In genomic region chr6:113095547-113095946, GRCm38 (mm10) we compare ENCODE assay signal across 18 mouse cellular contexts. TPM values are rescaled to one million over a fixed set of nuclear protein-coding genes. Genes with fewer than 3 reads are reported as not detected.
DNase-seq lines count a peak whose midpoint lies in the region; TF ChIP-seq lines count a peak whose summit lies in the region.
"Had no signal": no experiment of that assay in that cellular context is flagged by ENCODE, and none has a peak within 500 bp of the region (broad histone marks: within the 10 kb centered on the region; RNA-seq: fewer than 3 reads in every experiment).

No protein-coding gene starts in this region.

- dilution Hi-C loops in CH12.LX (cut with MboI; ENCODE audit: extremely low pct_ligation_motif_present, extremely low pct_unique_long_range_greater_than_20kb, low sequenced_read_pairs): no loop called here

- no peak for TF ChIP-seq EP300 in CH12.LX (IDR thresholded peaks at IDR 0.05; ENCODE audit: low read length)
- TF ChIP-seq EP300 in MEL (IDR thresholded peaks at IDR 0.05; ENCODE audit: low read depth in 1 of 2, low read length in 2 of 2): no peak

- H3K79me2 ChIP-seq in CH12.LX (replicated peaks; ENCODE audit: control insufficient read depth, extremely low read depth, insufficient read depth, poor library complexity, severe bottlenecking) (peaks cover 64% of the 10 kb centered on the region), MEL (ENCODE audit: control insufficient read depth, insufficient read depth, low read length, poor library complexity) (peaks cover 43% of the 10 kb centered on the region)

- intact Hi-C loops in left cerebral cortex, postnatal 10 days (cut with DNase I): no loop called here

- no peak for TF ChIP-seq POLR2A in CH12.LX (IDR thresholded peaks at IDR 0.05; ENCODE audit: low read depth, low read length)
- no peak for TF ChIP-seq POLR2A in MEL (IDR thresholded peaks at IDR 0.05; ENCODE audit: control insufficient read depth in 1 of 2, insufficient read depth in 1 of 2, low read depth in 1 of 2, low read length in 2 of 2, poor library complexity in 1 of 2)

- H3K9ac ChIP-seq in CH12.LX (ENCODE audit: insufficient read depth, low read depth) (no peak overlapping the region), MEL (ENCODE audit: control insufficient read depth, low read depth, low read length, poor library complexity, severe bottlenecking) (no peak overlapping the region)

- in situ Hi-C loops in CH12.LX (cut with MboI; ENCODE audit: low pct_ligation_motif_present, low pct_unique_long_range_greater_than_20kb, low sequenced_read_pairs): no loop called here

- H3K9me3 ChIP-seq in CH12.LX (replicated peaks; ENCODE audit: low read length): no peaks in the 10 kb centered on the region
- no peaks in the 10 kb centered on the region for H3K9me3 ChIP-seq in MEL (replicated peaks; ENCODE audit: insufficient read depth, low read length)
- H3K9me3 ChIP-seq: G1E had no signal

- H3K4me3 ChIP-seq in CH12.LX (replicated peaks in 1 of 3; ENCODE audit: low read depth in 2 of 3, low read length in 2 of 3, poor library complexity in 1 of 3): no peak overlapping the region
- no peak overlapping the region for H3K4me3 ChIP-seq in MEL (ENCODE audit: control insufficient read depth in 1 of 2, insufficient read depth in 1 of 2, low read depth in 2 of 2, low read length in 2 of 2)

- TF ChIP-seq RAD21 in CH12.LX (IDR thresholded peaks at IDR 0.05; ENCODE audit: low read depth, low read length) (no peak), MEL (IDR thresholded peaks at IDR 0.05; ENCODE audit: low read depth, low read length) (no peak)

- no peak for TF ChIP-seq CTCF in CH12.LX (conservative IDR thresholded peaks at IDR 0.05 in 1 of 2, IDR thresholded peaks at IDR 0.05 in 1 of 2; ENCODE audit: low read depth in 2 of 2, low read length in 2 of 2)
- TF ChIP-seq CTCF in MEL (IDR thresholded peaks at IDR 0.05 in 2 of 3, conservative IDR thresholded peaks at IDR 0.05 in 1 of 3; ENCODE audit: control insufficient read depth in 1 of 3, insufficient read depth in 1 of 3, low read depth in 2 of 3, low read length in 3 of 3, poor library complexity in 1 of 3, severe bottlenecking in 1 of 3): no peak

- H3K27me3 ChIP-seq in CH12.LX (replicated peaks): no peaks in the 10 kb centered on the region
- no peaks in the 10 kb centered on the region for H3K27me3 ChIP-seq in MEL (ENCODE audit: control insufficient read depth in 1 of 2, insufficient read depth in 2 of 2, low read length in 2 of 2)
- H3K27me3 ChIP-seq: Patski had no signal

- no peak for DNase-seq in CH12.LX (ENCODE audit: extremely low read depth)
- DNase-seq in MEL (ENCODE audit: low read depth, low spot score): no peak
- no peak for DNase-seq in left cerebral cortex, postnatal 10 days (ENCODE audit: extremely low spot score in 1 of 2, low spot score in 2 of 2)
- DNase-seq in thymus, postnatal 4 days: no peak
- DNase-seq: adrenal gland, adult 2 months; adrenal gland, adult 8-10 months; adrenal gland, postnatal 10 days; adrenal gland, postnatal 14 days; adrenal gland, postnatal 25 days; adrenal gland, postnatal 36 days; B cell, adult 2 months; cerebellum, adult 11 months; cerebellum, adult 11-12 months; cerebellum, adult 18-20 months; cerebellum, adult 2 months; cerebellum, adult 8-10 months had no signal

- H3K4me1 ChIP-seq in CH12.LX (ENCODE audit: control insufficient read depth in 1 of 2, insufficient read depth in 2 of 2): peaks cover 0 to 67% of the 10 kb centered on the region in 2 experiments; a peak in 2 of 4 replicates
- peaks cover 5 to 32% of the 10 kb centered on the region in 2 experiments for H3K4me1 ChIP-seq in MEL (ENCODE audit: control insufficient read depth in 1 of 2, insufficient read depth in 2 of 2, low read length in 2 of 2)

- no peak overlapping the region; the same call in 1 of the 2 replicates for H3K4me2 ChIP-seq in CH12.LX (ENCODE audit: insufficient read depth, low read depth, poor library complexity, severe bottlenecking)

- H3K36me3 ChIP-seq in CH12.LX (replicated peaks in 1 of 2; ENCODE audit: control insufficient read depth in 1 of 2, insufficient read depth in 1 of 2, low read length in 1 of 2) (peaks cover 0 to 7% of the 10 kb centered on the region in 2 experiments), MEL (ENCODE audit: control insufficient read depth in 1 of 2, insufficient read depth in 2 of 2, low read length in 2 of 2) (peaks cover 16 to 49% of the 10 kb centered on the region in 2 experiments)

- H3K27ac ChIP-seq in CH12.LX (ENCODE audit: insufficient read depth, low read depth) (no peak overlapping the region), MEL (ENCODE audit: control insufficient read depth, low read depth, low read length) (no peak overlapping the region)

TF ChIP-seq in CH12.LX, 34 proteins besides CTCF, POLR2A, EP300 and RAD21:
- TF ChIP-seq CHD1 (IDR thresholded peaks at IDR 0.05; ENCODE audit: low read depth, low read length): 0 out of 2 replicates have a peak, but pooled peaks have one; percentile 5
- no peak for TF ChIP-seq RCOR1 (conservative IDR thresholded peaks at IDR 0.05; ENCODE audit: low read depth, low read length)
- TF ChIP-seq ZMIZ1 (IDR thresholded peaks at IDR 0.05; ENCODE audit: low read depth, low read length): no peak
- no peak for TF ChIP-seq MXI1 (IDR thresholded peaks at IDR 0.05; ENCODE audit: low read depth, low read length)
- peak; percentile 37; the same call in 1 of the 2 replicates for TF ChIP-seq ZNF384 (IDR thresholded peaks at IDR 0.05; ENCODE audit: low read depth, low read length)
- TF ChIP-seq SIN3A (IDR thresholded peaks at IDR 0.05; ENCODE audit: low read length): no peak
- TF ChIP-seq BHLHE40 (IDR thresholded peaks at IDR 0.05; ENCODE audit: low read depth, low read length): no peak
- no peak for TF ChIP-seq E2F4 (IDR thresholded peaks at IDR 0.05; ENCODE audit: insufficient replicate concordance, low read depth, low read length)
- no peak for TF ChIP-seq JUND (conservative IDR thresholded peaks at IDR 0.05; ENCODE audit: low read depth, low read length)

TF ChIP-seq in MEL, 35 proteins besides CTCF, POLR2A, EP300 and RAD21:
- TF ChIP-seq HCFC1 (IDR thresholded peaks at IDR 0.05; ENCODE audit: low read depth, low read length): no peak
- TF ChIP-seq USF1 (IDR thresholded peaks at IDR 0.05; ENCODE audit: low read depth, low read length): no peak
- TF ChIP-seq ZNF384 (IDR thresholded peaks at IDR 0.05; ENCODE audit: low read depth, low read length): peak; percentile 94
- TF ChIP-seq ETS1 (IDR thresholded peaks at IDR 0.05; ENCODE audit: low read depth, low read length): no peak
- no peak for TF ChIP-seq USF2 (IDR thresholded peaks at IDR 0.05; ENCODE audit: borderline replicate concordance in 1 of 2, insufficient read depth in 1 of 2, low read depth in 1 of 2, low read length in 2 of 2)
- peak; percentile 32; the same call in 1 of the 2 replicates for TF ChIP-seq GATA1 (IDR thresholded peaks at IDR 0.05; ENCODE audit: low read depth, low read length)
- TF ChIP-seq E2F4 (IDR thresholded peaks at IDR 0.05; ENCODE audit: borderline replicate concordance, low read depth, low read length): no peak
- no peak for TF ChIP-seq UBTF (IDR thresholded peaks at IDR 0.05; ENCODE audit: borderline replicate concordance, insufficient read depth, low read depth, low read length)
- TF ChIP-seq BHLHE40 (IDR thresholded peaks at IDR 0.05; ENCODE audit: borderline replicate concordance, low read depth, low read length): no peak
- no peak for TF ChIP-seq MAX (IDR thresholded peaks at IDR 0.05; ENCODE audit: low read length)
- no peak for TF ChIP-seq GABPA (IDR thresholded peaks at IDR 0.05; ENCODE audit: low read depth, low read length)
- TF ChIP-seq MXI1 (IDR thresholded peaks at IDR 0.05; ENCODE audit: low read depth, low read length): no peak
- no peak for TF ChIP-seq CHD2 (IDR thresholded peaks at IDR 0.05; ENCODE audit: low read length)

RNA-seq across cellular contexts. Expression of gene Setd5, which starts 18.4 kb away (rescaled TPM):
- 56.8 and 57.7 TPM in 2 replicates for total RNA-seq in CH12.LX (2012; rRNA removed)
- 59.6 and 67.4 TPM in 2 replicates for total RNA-seq in CH12.LX (2014; rRNA removed)
- 72.1 and 80.4 TPM in 2 replicates for polyA plus RNA-seq in CH12.LX (2012; ENCODE audit: insufficient read length, low read depth)
- 43.5 and 50.4 TPM in 2 replicates for total RNA-seq in MEL (2012; rRNA removed)
- polyA plus RNA-seq in MEL (2012; ENCODE audit: insufficient read depth in 1 of 2, insufficient read length in 2 of 2, low read depth in 1 of 2, low replicate concordance in 2 of 2, missing spikeins in 1 of 2): 100 to 1,000 TPM in 1 of 2 experiments, 10 to 100 TPM in 1; 80.2 to 185 TPM
- 100 to 1,000 TPM; 133 to 135 TPM for total RNA-seq in left cerebral cortex, postnatal 10 days (2021)

RNA-seq across cellular contexts. Expression of gene Thumpd3, which starts 49.5 kb away (rescaled TPM):
- total RNA-seq in CH12.LX (2012; rRNA removed) (37.1 and 43.4 TPM in 2 replicates), CH12.LX (2014; rRNA removed) (78.1 and 89.0 TPM in 2 replicates), MEL (2012; rRNA removed) (89.1 and 95.7 TPM in 2 replicates)
- polyA plus RNA-seq in CH12.LX (2012; ENCODE audit: insufficient read length, low read depth) (66.2 and 69.3 TPM in 2 replicates), MEL (2012; ENCODE audit: insufficient read depth in 1 of 2, insufficient read length in 2 of 2, low read depth in 1 of 2, low replicate concordance in 2 of 2, missing spikeins in 1 of 2) (100 to 1,000 TPM in 1 of 2 experiments, 10 to 100 TPM in 1; 74.8 to 158 TPM)
- total RNA-seq in left cerebral cortex, postnatal 10 days (2021): 10 to 100 TPM; 30.8 to 31.7 TPM

Comparison
In these comparisons a context has a peak if more than half of its experiments do, and no peak if none do; other contexts are left out.
1. Of the 35 proteins assayed by ChIP-seq in both MEL and CH12.LX: peak only in MEL: none; only in CH12.LX: CHD1; in both: ZNF384; in neither: 33.